Mouse (Mus musculus) small intestine, adult 10 weeks (tissue): ENCODE measurements around the gene Olfr1312. TPM values are rescaled to one million over a fixed set of nuclear protein-coding genes. Genes with fewer than 3 reads are reported as not detected.

Experiments
- polyA plus RNA-seq: library from polyadenylated mRNA; stranded (reverse); fragments of 350-450 nt; fragmentation: Illumina TruSeq; extraction: RNeasy Lipid Tissue Mini Kit (QIAGEN cat#74804); gene quantifications from one replicate; pipeline ENCODE4 v1.2.3, GENCODE M21; 2014; ENCODE audit warnings: low replicate concordance

The Olfr1312 gene
- not detected for polyA plus RNA-seq

GRCm38 (mm10) chr2:112050138-112050537 lies at the start of gene Olfr1312:
Gene Olfr1312 (minus strand): TSS chr2:112050238.

GRCm38 (mm10) chr2:112096681-112097080 lies 46.6 kb upstream of the Olfr1312 start, which contains the start of gene Olfr1314:
Gene Olfr1314 (minus strand): TSS chr2:112096781.

DNA sequence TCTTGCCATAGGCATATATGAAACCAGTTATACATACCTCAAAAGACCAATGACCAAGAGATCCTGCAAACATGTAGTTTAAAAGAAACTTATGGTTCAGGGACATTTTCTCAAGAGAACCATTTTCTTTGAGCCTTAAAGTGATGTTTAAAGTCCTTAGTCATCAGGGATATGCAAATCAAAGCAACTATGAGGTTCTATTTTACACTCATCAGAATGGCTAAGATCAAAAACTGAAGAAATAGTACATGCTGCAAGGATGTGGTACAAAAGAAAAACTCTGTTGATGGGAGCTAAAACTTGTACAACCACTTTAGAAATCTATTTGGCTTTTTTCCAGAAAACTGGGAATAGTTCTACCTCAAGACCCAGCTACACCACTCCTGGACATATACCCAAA lies 27.7 kb upstream of the Olfr1312 start, which contains the start of gene Olfr1313:
Gene Olfr1313, minus strand, starts transcription at position 101 of the 400 bp plus-strand sequence.

DNA sequence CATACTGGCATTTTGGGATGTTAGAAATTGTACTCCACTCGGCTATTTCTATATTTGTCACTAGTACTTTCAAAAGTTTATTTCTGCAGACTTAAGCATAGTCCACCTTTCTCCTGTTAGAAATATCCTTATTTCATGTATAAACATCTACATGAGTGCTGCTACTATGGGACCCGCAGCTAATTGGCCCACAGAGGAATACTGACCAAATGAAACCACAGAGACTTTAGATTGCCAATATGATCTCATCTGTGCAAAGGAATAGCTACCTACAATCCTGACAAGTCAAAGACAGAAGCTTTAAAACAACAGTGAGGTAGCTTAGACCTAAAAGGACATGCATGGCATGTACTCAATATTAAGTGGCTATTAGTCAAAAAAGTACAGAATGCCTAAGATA lies 25.7 kb downstream of the Olfr1312 start, which contains the start of gene Olfr1311:
Gene Olfr1311, minus strand, starts transcription at position 101 of the 400 bp plus-strand sequence.

GRCm38 (mm10) chr2:112012608-112013007 lies 37.4 kb downstream of the Olfr1312 start, which contains the start of gene Olfr1310:
Gene Olfr1310 (minus strand): TSS chr2:112012708.

DNA sequence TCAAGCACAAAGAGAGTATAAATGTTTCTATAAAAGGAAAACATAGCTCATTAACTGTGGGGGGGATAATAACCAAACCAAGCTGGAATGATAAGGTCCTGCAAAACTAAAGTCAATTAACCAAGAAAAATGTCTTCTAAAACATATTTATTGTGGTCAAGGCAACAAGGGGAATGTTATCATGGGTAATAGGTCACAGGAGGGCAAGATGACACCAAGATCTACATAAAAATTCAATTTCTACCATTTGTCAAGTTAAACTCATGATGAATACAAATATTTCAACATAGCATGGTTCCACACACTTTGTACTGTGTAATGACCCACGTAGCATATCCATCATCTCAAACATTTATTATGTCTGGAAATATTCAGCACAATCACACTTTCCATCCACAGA lies 59.9 kb downstream of the Olfr1312 start, which contains the start of gene Olfr1309:
Gene Olfr1309, minus strand, starts transcription at position 101 of the 400 bp plus-strand sequence.

Other genes with a start within 250 kb of the Olfr1312 start
- not detected for gene Olfr1303, start 229.9 kb downstream of the Olfr1312 start, polyA plus RNA-seq
- gene Olfr1305, start 173.1 kb downstream of the Olfr1312 start, polyA plus RNA-seq, result not detected
- not detected for gene Olfr1306, start 134.0 kb downstream of the Olfr1312 start, polyA plus RNA-seq
- gene Olfr1307, start 100.8 kb downstream of the Olfr1312 start, polyA plus RNA-seq, result not detected
- gene Olfr1308, start 85.3 kb downstream of the Olfr1312 start, polyA plus RNA-seq, result not detected
- gene Olfr1309, start 60.0 kb downstream of the Olfr1312 start, polyA plus RNA-seq, result not detected
- not detected for gene Olfr1310, start 37.5 kb downstream of the Olfr1312 start, polyA plus RNA-seq
- gene Olfr1311, start 25.8 kb downstream of the Olfr1312 start, polyA plus RNA-seq, result not detected
- not detected for gene Olfr1313, start 27.6 kb upstream of the Olfr1312 start, polyA plus RNA-seq
- gene Olfr1314, start 46.5 kb upstream of the Olfr1312 start, polyA plus RNA-seq, result not detected
- not detected for gene Olfr1315-ps1, start 65.2 kb upstream of the Olfr1312 start, polyA plus RNA-seq
- not detected for gene Olfr1316, start 84.7 kb upstream of the Olfr1312 start, polyA plus RNA-seq
- not detected for gene Olfr1317, start 90.1 kb upstream of the Olfr1312 start, polyA plus RNA-seq
- not detected for gene Olfr1318, start 104.0 kb upstream of the Olfr1312 start, polyA plus RNA-seq
- gene Lpcat4, start 189.2 kb upstream of the Olfr1312 start, polyA plus RNA-seq, result not detected
- gene Nutm1, start 209.1 kb upstream of the Olfr1312 start, polyA plus RNA-seq, result not detected
- gene Nop10, start 211.7 kb upstream of the Olfr1312 start, polyA plus RNA-seq, result 12.3 TPM
- 97.3 TPM for gene Slc12a6, start 215.6 kb upstream of the Olfr1312 start, polyA plus RNA-seq
- not detected for gene Gm21985, start 216.1 kb upstream of the Olfr1312 start, polyA plus RNA-seq